Mouse (Mus musculus) C2C12 (cell line): Measurements from ENCODE around the gene Kcnd3.

Source experiments
- CTCF ChIP-seq: IDR thresholded peaks from one replicate; pipeline ENCODE4 v1.5.1; 2011; ENCODE audit not compliant: control insufficient read depth, insufficient read depth, insufficient read length
- FOSL1 ChIP-seq: IDR thresholded peaks from one replicate; pipeline ENCODE4 v1.8.0; 2011; ENCODE audit warnings: mild to moderate bottlenecking, low read length; ENCODE audit not compliant: poor library complexity, insufficient read depth, severe bottlenecking
- USF1 ChIP-seq: IDR thresholded peaks from one replicate; pipeline ENCODE4 v1.6.1; 2011; ENCODE audit warnings: low read depth, mild to moderate bottlenecking, control low read depth, moderate library complexity

GRCm38 (mm10) chr3:105612423-105612814 is 160.3 kb downstream of the Kcnd3 start:
- TF ChIP-seq USF1 (no peak), CTCF (no peak), FOSL1 (no peak)
